Mouse (Mus musculus): Measurements from ENCODE around the gene Igfl3. TPM values are rescaled to one million over a fixed set of nuclear protein-coding genes. Genes with fewer than 3 reads are reported as not detected.

Gene Igfl3
- total RNA-seq (2014; rRNA removed) (not detected in 2 replicates), polyA plus RNA-seq (2015; fragmentation: Nextera tagmentation; extraction: Ambion mirVana) (not detected in 2 replicates)

GRCm38 (mm10) chr7:18176194-18176593 is at the start of gene Igfl3:
Gene Igfl3, plus strand, starts transcription at chr7:18176494.
- ATAC-seq (ENCODE audit: low FRiP score) (no peak), DNase-seq (ENCODE audit: low spot score) (no peak)
- H3K27me3 ChIP-seq (ENCODE audit: insufficient read depth, low read length): no peaks in the 10 kb centered on the region
- TF ChIP-seq CTCF (IDR thresholded peaks at IDR 0.05): no peak
- no peaks in the 10 kb centered on the region for H3K4me1 ChIP-seq (ENCODE audit: insufficient read depth, low read length)
- H3K36me3 ChIP-seq (ENCODE audit: insufficient read depth, low read length): no peaks in the 10 kb centered on the region
- no peak within 1 kb of the TSS for H3K9ac ChIP-seq (replicated peaks; ENCODE audit: low read length, poor library complexity, severe bottlenecking)
- H3K27ac ChIP-seq (ENCODE audit: low read depth, low read length): no peak within 1 kb of the TSS
- peaks cover 41% of the 10 kb centered on the region for H3K9me3 ChIP-seq (ENCODE audit: low read length)
- no peak within 1 kb of the TSS for H3K4me2 ChIP-seq (ENCODE audit: low read depth, low read length, poor library complexity, severe bottlenecking)
- H3K4me3 ChIP-seq (ENCODE audit: low read depth, low read length): no peak within 1 kb of the TSS

DNA sequence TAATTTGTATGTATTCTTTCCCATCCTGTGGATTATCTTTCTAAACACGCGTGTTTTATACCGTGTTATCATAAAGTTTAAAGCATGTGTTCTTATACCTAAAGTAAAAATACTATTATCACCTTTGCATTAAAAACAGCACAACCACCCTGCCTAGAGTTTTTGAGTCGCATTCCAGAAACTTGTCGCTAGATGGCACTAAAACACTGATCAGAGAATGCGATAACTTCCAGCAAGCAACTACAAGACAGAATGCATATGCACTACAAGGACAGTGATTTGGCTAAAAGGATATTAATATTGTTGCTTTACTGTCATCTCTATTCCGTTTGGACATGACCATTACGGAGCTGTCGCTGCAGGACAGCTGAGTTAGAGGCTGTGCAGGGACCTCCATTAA is 34.6 kb downstream of the Igfl3 start:
- Histone ChIP-seq H3K9ac (replicated peaks; ENCODE audit: low read length, poor library complexity, severe bottlenecking) (no peak overlapping the region), H3K4me2 (ENCODE audit: low read depth, low read length, poor library complexity, severe bottlenecking) (no peak overlapping the region), H3K36me3 (ENCODE audit: insufficient read depth, low read length) (no peaks in the 10 kb centered on the region), H3K4me3 (ENCODE audit: low read depth, low read length) (no peak overlapping the region), H3K27me3 (ENCODE audit: insufficient read depth, low read length) (no peaks in the 10 kb centered on the region), H3K27ac (ENCODE audit: low read depth, low read length) (no peak overlapping the region), H3K4me1 (ENCODE audit: insufficient read depth, low read length) (no peaks in the 10 kb centered on the region), H3K9me3 (ENCODE audit: low read length) (peaks cover 12% of the 10 kb centered on the region; the same call in 1 of the 2 replicates)
- WGBS: 9% methylated on average over 9 of the region's 9 CpGs
- ATAC-seq (ENCODE audit: low FRiP score) (no peak), DNase-seq (ENCODE audit: low spot score) (no peak)
- peak; percentile 60 for TF ChIP-seq CTCF (IDR thresholded peaks at IDR 0.05)

- no peak for TF ChIP-seq CTCF (IDR thresholded peaks at IDR 0.05)
- ATAC-seq (ENCODE audit: low FRiP score): no peak
- no peaks in the 10 kb centered on the region for H3K27me3 ChIP-seq (ENCODE audit: insufficient read depth, low read length)
Observed at GRCm38 (mm10) chr7:18214699-18215098, 38.4 kb downstream of the Igfl3 start.

More at GRCm38 (mm10) chr7:18214699-18215098, 38.4 kb downstream of the Igfl3 start:
- Histone ChIP-seq H3K4me3 (ENCODE audit: low read depth, low read length) (no peak overlapping the region), H3K4me2 (ENCODE audit: low read depth, low read length, poor library complexity, severe bottlenecking) (no peak overlapping the region), H3K36me3 (ENCODE audit: insufficient read depth, low read length) (no peaks in the 10 kb centered on the region), H3K9ac (replicated peaks; ENCODE audit: low read length, poor library complexity, severe bottlenecking) (no peak overlapping the region), H3K27ac (ENCODE audit: low read depth, low read length) (no peak overlapping the region), H3K9me3 (ENCODE audit: low read length) (peaks cover 25% of the 10 kb centered on the region), H3K4me1 (ENCODE audit: insufficient read depth, low read length) (no peaks in the 10 kb centered on the region)
- no peak for DNase-seq (ENCODE audit: low spot score)
- WGBS: 60% methylated on average over 1 of the region's 1 CpGs

Other genes with a start within 250 kb of the Igfl3 start
- gene Ceacam11, start 204.4 kb upstream of the Igfl3 start, total RNA-seq (2014; rRNA removed): not detected in 2 replicates
- not detected in 2 replicates for gene Ceacam11, start 204.4 kb upstream of the Igfl3 start, polyA plus RNA-seq (2015; fragmentation: Nextera tagmentation; extraction: Ambion mirVana)
- not detected in 2 replicates for gene Ceacam13, start 166.6 kb upstream of the Igfl3 start, total RNA-seq (2014; rRNA removed)
- not detected in 2 replicates for gene Ceacam13, start 166.6 kb upstream of the Igfl3 start, polyA plus RNA-seq (2015; fragmentation: Nextera tagmentation; extraction: Ambion mirVana)
- not detected in 2 replicates for gene Ceacam12, start 110.6 kb upstream of the Igfl3 start, total RNA-seq (2014; rRNA removed)
- not detected in 2 replicates for gene Ceacam12, start 110.6 kb upstream of the Igfl3 start, polyA plus RNA-seq (2015; fragmentation: Nextera tagmentation; extraction: Ambion mirVana)
- not detected in 2 replicates for gene Mill1, start 68.9 kb downstream of the Igfl3 start, total RNA-seq (2014; rRNA removed)
- gene Mill1, start 68.9 kb downstream of the Igfl3 start, polyA plus RNA-seq (2015; fragmentation: Nextera tagmentation; extraction: Ambion mirVana): not detected in 2 replicates
- gene Psg18, start 178.5 kb downstream of the Igfl3 start, total RNA-seq (2014; rRNA removed): not detected in 2 replicates
- not detected in 2 replicates for gene Psg18, start 178.5 kb downstream of the Igfl3 start, polyA plus RNA-seq (2015; fragmentation: Nextera tagmentation; extraction: Ambion mirVana)

All from midbrain, postnatal 0 days (tissue).